Mouse (Mus musculus) lung, adult 2 months (tissue): ENCODE measurements around the gene Cfd.

Experiments
- CTCF ChIP-seq: fragments of 200-500 bp; IDR thresholded peaks from 2 replicates; pipeline ENCODE4 v1.5.1; 2011; ENCODE audit warnings: mild to moderate bottlenecking, low read length, control low read depth; ENCODE audit not compliant: insufficient read depth
- POLR2A ChIP-seq: fragments of 200-500 bp; IDR thresholded peaks from 2 replicates; pipeline ENCODE4 v1.6.1; 2011; ENCODE audit warnings: low read depth, mild to moderate bottlenecking, control low read depth, low read length, borderline replicate concordance; ENCODE audit errors: extremely low read depth

GRCm38 (mm10) chr10:79916808-79917531, 26.3 kb downstream of the Cfd start, which contains the start of gene Kiss1r:
- TF ChIP-seq CTCF: no peak
- TF ChIP-seq POLR2A: peak; percentile 90
